Mouse (Mus musculus) cortical plate, adult 2 months (tissue): ENCODE data around the gene Col4a3bp.

Experiments used
- CTCF ChIP-seq: fragments of 200-500 bp; IDR thresholded peaks from 2 replicates; pipeline ENCODE4 v1.5.1; 2011; ENCODE audit warnings: mild to moderate bottlenecking, control low read depth, low read length; ENCODE audit not compliant: insufficient read depth; ENCODE audit errors: extremely low read depth
- POLR2A ChIP-seq: fragments of 200-500 bp; IDR thresholded peaks from 2 replicates; pipeline ENCODE4 v1.6.1; 2011; ENCODE audit warnings: mild to moderate bottlenecking, low read length, control low read depth; ENCODE audit not compliant: insufficient read depth; ENCODE audit errors: extremely low read depth

DNA sequence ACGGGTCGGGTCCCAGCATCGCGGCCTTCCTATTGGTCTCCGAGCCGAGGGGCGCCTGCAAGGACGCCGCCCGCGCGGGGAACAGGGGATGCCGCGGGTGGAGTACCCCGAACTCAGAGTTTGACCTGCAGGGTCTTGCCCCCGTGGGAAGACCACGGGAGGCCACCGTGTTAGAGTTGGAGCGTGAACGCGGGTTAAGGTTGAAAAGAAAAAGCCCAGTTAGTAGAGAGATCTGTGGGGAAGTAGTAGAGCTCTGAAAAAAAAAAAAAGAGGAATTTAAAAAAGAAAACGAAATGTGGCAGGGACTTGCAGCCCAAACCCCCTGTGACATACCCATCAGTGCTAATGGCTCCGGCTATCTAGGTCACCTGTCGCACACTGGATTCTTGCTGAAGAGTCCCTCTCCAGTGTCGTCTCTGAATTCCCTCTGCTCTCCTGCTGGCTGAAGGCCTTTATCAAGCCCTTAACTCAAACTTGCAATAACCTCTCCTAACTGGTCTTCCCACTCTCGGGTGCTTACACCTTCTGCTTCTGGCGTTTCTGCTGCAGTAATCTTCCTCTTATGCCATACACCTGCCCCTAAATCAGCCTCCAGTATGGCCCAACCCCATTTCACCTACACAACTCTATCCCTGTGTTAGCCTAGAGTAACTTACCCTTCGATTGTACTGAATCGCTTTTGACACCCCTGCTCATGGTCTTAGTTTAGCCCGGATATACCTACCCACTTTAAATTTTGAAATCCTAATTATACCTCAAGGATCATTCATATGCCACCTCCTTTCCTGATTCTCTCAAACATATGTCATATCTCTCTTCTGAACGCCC is 128.9 kb downstream of the Col4a3bp start:
- TF ChIP-seq POLR2A (no peak), CTCF (no peak)
